Mouse (Mus musculus) heart, adult 2 months (tissue): ENCODE data around the gene Krtap10-10. TPM values are rescaled to one million over a fixed set of nuclear protein-coding genes. Genes with fewer than 3 reads are reported as not detected.
"Not testable (repeated sequence)": the region's sequence is repeated elsewhere in the genome, so short reads cannot be mapped to it uniquely, and the experiment has no call there.

ENCODE experiments used
- DNase-seq, 2 experiments: peaks; one replicate each; pipeline ENCODE4 v3.0.0; 2021
- H3K27ac ChIP-seq: fragments of 200-600 bp; 2 replicates; pipeline ENCODE4 v1.8.1; 2022
- H3K27me3 ChIP-seq: fragments of 200-500 bp; 2 replicates; pipeline ENCODE4 v1.6.1; 2012; ENCODE audit warnings: mild to moderate bottlenecking, low read length, inconsistent platforms, mixed read lengths; ENCODE audit not compliant: control insufficient read depth, insufficient read depth
- H3K36me3 ChIP-seq: fragments of 200-500 bp; 2 replicates; pipeline ENCODE4 v1.6.1; 2012; ENCODE audit warnings: low read length, inconsistent platforms; ENCODE audit not compliant: control insufficient read depth, insufficient read depth
- H3K4me1 ChIP-seq: fragments of 200-500 bp; 2 replicates; pipeline ENCODE4 v1.6.1; 2011; ENCODE audit warnings: low read length; ENCODE audit not compliant: control insufficient read depth, insufficient read depth
- H3K4me3 ChIP-seq: fragments of 200-600 bp; 2 replicates; pipeline ENCODE4 v1.8.1; 2022
- H3K79me2 ChIP-seq: fragments of 200-500 bp; replicated peaks from 2 replicates; pipeline ENCODE4 v1.6.1; 2012; ENCODE audit warnings: mild to moderate bottlenecking, inconsistent platforms, low read length, moderate library complexity, mixed read lengths; ENCODE audit not compliant: control insufficient read depth, insufficient read depth
- H3K9ac ChIP-seq: fragments of 200-500 bp; 2 replicates; pipeline ENCODE4 v1.6.1; 2012; ENCODE audit warnings: low read depth, mild to moderate bottlenecking, control low read depth, inconsistent platforms, low read length, mixed read lengths
- CTCF ChIP-seq: fragments of 200-600 bp; IDR thresholded peaks from 2 replicates; pipeline ENCODE4 v1.8.1; 2022; ENCODE audit warnings: antibody characterized with exemption, mild to moderate bottlenecking, moderate library complexity
- EP300 ChIP-seq: fragments of 200-500 bp; IDR thresholded peaks from 2 replicates; pipeline ENCODE4 v1.6.1; 2011; ENCODE audit warnings: low read depth, low read length, control low read depth; ENCODE audit not compliant: insufficient read depth
- POLR2A ChIP-seq: fragments of 200-500 bp; IDR thresholded peaks from 2 replicates; pipeline ENCODE4 v1.6.1; 2011; ENCODE audit warnings: mild to moderate bottlenecking, low read depth, low read length, control low read depth; ENCODE audit not compliant: insufficient read depth
- WGBS: fragments of 180-500 bp; shearing (Covaris S2); methylation state at CpG from one replicate; pipeline ENCODE4 v1.1.7; 2018; 5-methylcytosine and 5-hydroxymethylcytosine counted together
- intact Hi-C: fragments of 180-260 bp; cut with DNase I; formaldehyde crosslinking; loops from one replicate; pipeline ENCODE4 v1.15.1; 2025
- long read RNA-seq: library from polyadenylated mRNA; stranded (forward); transcript quantifications from one replicate; pipeline ENCODE4 v2.0.0, GENCODE M21; 2021
- polyA plus RNA-seq: library from polyadenylated mRNA; depleted of rRNA; stranded (reverse); fragments of >200 nt; gene quantifications from 2 replicates; pipeline ENCODE4 v1.2.3, GENCODE M21; 2012; rRNA removed
- total RNA-seq, 2 experiments: library from RNA; stranded (reverse); gene quantifications; 2 replicates each; pipeline ENCODE4 v1.2.3; 2021

Gene Krtap10-10
- not detected for total RNA-seq
- polyA plus RNA-seq = not detected in 2 replicates
- long read RNA-seq = 0 reads

- Histone ChIP-seq H3K9ac (no peak within 1 kb of the TSS), H3K4me1 (no peaks in the 10 kb centered on the region), H3K4me3 (no peak within 1 kb of the TSS), H3K27ac (no peak within 1 kb of the TSS), H3K27me3 (no peaks in the 10 kb centered on the region), H3K79me2 (no peaks in the 10 kb centered on the region), H3K36me3 (no peaks in the 10 kb centered on the region)
- no peak for DNase-seq
- intact Hi-C loops = no loop called here
- TF ChIP-seq POLR2A (no peak), CTCF (no peak), EP300 (no peak)
- 60% methylated on average over 9 of the region's 9 CpGs for WGBS
Measured at GRCm38 (mm10) chr10:77835647-77836046, at the start of gene Krtap10-10. Krtap10-10 (plus strand) TSS chr10:77835947.

- DNase-seq = peak; percentile 29 to 56
- intact Hi-C loops, H3K4me3 ChIP-seq, H3K79me2 ChIP-seq, H3K27me3 ChIP-seq, H3K4me1 ChIP-seq, H3K9ac ChIP-seq, H3K27ac ChIP-seq, H3K36me3 ChIP-seq: not testable (repeated sequence)
- whole genome bisulfite sequencing = 45% methylated on average over 1 of the region's 1 CpGs
Measured at GRCm38 (mm10) chr10:77787876-77788275, 47.9 kb upstream of the Krtap10-10 start, which contains the start of gene Gm7137. Gm7137 (minus strand) TSS chr10:77788200.

GRCm38 (mm10) chr10:77788621-77789020 is 47.1 kb upstream of the Krtap10-10 start:
- Histone ChIP-seq H3K27me3 (no peaks in the 10 kb centered on the region), H3K27ac (no peak overlapping the region), H3K36me3 (no peaks in the 10 kb centered on the region), H3K9ac (no peak overlapping the region), H3K4me3 (no peak overlapping the region), H3K4me1 (no peaks in the 10 kb centered on the region; the same call in 1 of the 2 replicates), H3K79me2 (no peaks in the 10 kb centered on the region)
- TF ChIP-seq CTCF (no peak), EP300 (no peak), POLR2A (no peak)
- WGBS = 68% methylated on average over 2 of the region's 2 CpGs
- intact Hi-C loops = no loop called here
- DNase-seq = no peak

- H3K4me3 ChIP-seq = no peak within 1 kb of the TSS
- no peak for DNase-seq
- intact Hi-C loops = loop anchor here (5.0 kb wide), 1 partner anchor 168 kb away; no protein-coding TSS in a partner anchor
- no peak for TF ChIP-seq POLR2A
- H3K27me3 ChIP-seq = no peaks in the 10 kb centered on the region
- 48% methylated on average over 2 of the region's 2 CpGs for WGBS
- H3K9ac ChIP-seq = no peak within 1 kb of the TSS
- H3K79me2 ChIP-seq = no peaks in the 10 kb centered on the region
- H3K4me1 ChIP-seq = no peaks in the 10 kb centered on the region; the same call in 1 of the 2 replicates
- no peak within 1 kb of the TSS for H3K27ac ChIP-seq
- no peaks in the 10 kb centered on the region for H3K36me3 ChIP-seq
Measured at GRCm38 (mm10) chr10:77794976-77795375, 40.8 kb upstream of the Krtap10-10 start, which contains the start of gene Gm9639. Gm9639 (minus strand) TSS chr10:77795076.

GRCm38 (mm10) chr10:77797677-77798076 is 38.1 kb upstream of the Krtap10-10 start:
- Histone ChIP-seq H3K27me3 (no peaks in the 10 kb centered on the region), H3K9ac (no peak overlapping the region), H3K4me1 (no peaks in the 10 kb centered on the region; the same call in 1 of the 2 replicates), H3K27ac (no peak overlapping the region), H3K4me3 (no peak overlapping the region), H3K79me2 (no peaks in the 10 kb centered on the region), H3K36me3 (no peaks in the 10 kb centered on the region)
- DNase-seq = no peak
- 8% methylated on average over 3 of the region's 3 CpGs for WGBS
- no peak for TF ChIP-seq POLR2A
- no peak for TF ChIP-seq CTCF
- TF ChIP-seq EP300 = no peak
- intact Hi-C loops = loop anchor here (5.0 kb wide), 1 partner anchor 170 kb away; no protein-coding TSS in a partner anchor

GRCm38 (mm10) chr10:77798164-77798920 is 37.4 kb upstream of the Krtap10-10 start:
- not testable (repeated sequence) for H3K27ac ChIP-seq, H3K4me3 ChIP-seq, H3K27me3 ChIP-seq, H3K4me1 ChIP-seq, H3K9ac ChIP-seq, H3K36me3 ChIP-seq, DNase-seq, H3K79me2 ChIP-seq
- intact Hi-C loops = loop anchor here (5.0 kb wide), 1 partner anchor 171 kb away; no protein-coding TSS in a partner anchor
- 57% methylated on average over 3 of the region's 3 CpGs for WGBS
